Mouse (Mus musculus): ENCODE data around the gene Paox. TPM values are rescaled to one million over a fixed set of nuclear protein-coding genes. Genes with fewer than 3 reads are reported as not detected.
"Not testable (repeated sequence)": the region's sequence is repeated elsewhere in the genome, so short reads cannot be mapped to it uniquely, and the experiment has no call there.

Gene Paox
- polyA plus RNA-seq, 1 experiment from 2014 or later = 12.4 TPM

GRCm38 (mm10) chr7:140126022-140126350, 10.4 kb downstream of the Paox start:
- peak; percentile 30; the same call in 1 of the 2 replicates for ATAC-seq (replicated peaks; ENCODE audit: low FRiP score)
- 6% methylated on average over 5 of the region's 5 CpGs for WGBS

GRCm38 (mm10) chr7:140126934-140127333, 11.3 kb downstream of the Paox start:
- Histone ChIP-seq H3K4me3 (ENCODE audit: low read depth, low read length) (no peak overlapping the region), H3K27ac (ENCODE audit: low read depth, low read length) (no peak overlapping the region), H3K36me3 (ENCODE audit: control insufficient read depth, insufficient read depth, low read length) (no peaks in the 10 kb centered on the region), H3K9me3 (ENCODE audit: control insufficient read depth, low read length) (no peaks in the 10 kb centered on the region), H3K4me2 (ENCODE audit: low read depth, low read length, severe bottlenecking) (no peak overlapping the region), H3K27me3 (ENCODE audit: control insufficient read depth, insufficient read depth, low read length) (no peaks in the 10 kb centered on the region), H3K9ac (ENCODE audit: low read length) (no peak overlapping the region), H3K4me1 (replicated peaks; ENCODE audit: control insufficient read depth, insufficient read depth, low read length) (peaks cover 3% of the 10 kb centered on the region; the same call in 1 of the 2 replicates)
- 95% methylated on average over 3 of the region's 3 CpGs for WGBS
- DNase-seq (ENCODE audit: low spot score) (no peak), ATAC-seq (replicated peaks; ENCODE audit: low FRiP score) (no peak)

More at GRCm38 (mm10) chr7:140126022-140126350, 10.4 kb downstream of the Paox start:
- no peaks in the 10 kb centered on the region for H3K9me3 ChIP-seq (ENCODE audit: control insufficient read depth, low read length)
- DNase-seq (ENCODE audit: low spot score) = no peak
- H3K4me3 ChIP-seq (ENCODE audit: low read depth, low read length) = peak overlapping the region; percentile 69
- no peaks in the 10 kb centered on the region for H3K36me3 ChIP-seq (ENCODE audit: control insufficient read depth, insufficient read depth, low read length)
- H3K27ac ChIP-seq (ENCODE audit: low read depth, low read length) = no peak overlapping the region
- peaks cover 3% of the 10 kb centered on the region; the same call in 1 of the 2 replicates for H3K4me1 ChIP-seq (replicated peaks; ENCODE audit: control insufficient read depth, insufficient read depth, low read length)
- H3K27me3 ChIP-seq (ENCODE audit: control insufficient read depth, insufficient read depth, low read length) = no peaks in the 10 kb centered on the region
- peak overlapping the region; percentile 76 for H3K9ac ChIP-seq (ENCODE audit: low read length)
- peak overlapping the region; percentile 85 for H3K4me2 ChIP-seq (ENCODE audit: low read depth, low read length, severe bottlenecking)

DNA sequence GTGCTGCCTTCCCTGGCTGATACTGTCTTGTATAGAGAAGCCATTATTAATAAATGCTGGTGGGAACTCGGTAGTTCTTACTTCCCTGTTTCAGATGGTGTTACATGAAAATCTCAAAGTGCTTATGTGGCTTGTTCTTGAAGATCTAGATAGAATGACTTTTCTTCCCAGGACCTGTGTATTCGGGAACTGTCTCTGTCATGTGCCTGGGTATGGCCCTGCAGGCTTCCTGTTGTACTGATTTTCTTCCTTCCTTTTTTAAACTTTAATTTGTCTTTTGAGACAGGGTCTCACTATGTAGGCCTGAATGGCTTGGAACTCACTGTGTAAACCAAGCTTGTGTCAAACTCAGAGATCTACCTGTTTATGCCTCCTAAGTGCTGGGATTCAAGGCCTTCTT, 12.3 kb downstream of the Paox start:
- WGBS = 85% methylated on average over 2 of the region's 2 CpGs

GRCm38 (mm10) chr7:140132184-140132583, 16.6 kb downstream of the Paox start:
- not testable (repeated sequence) for H3K9ac ChIP-seq (ENCODE audit: low read length); H3K4me1 ChIP-seq (replicated peaks; ENCODE audit: control insufficient read depth, insufficient read depth, low read length); DNase-seq (ENCODE audit: low spot score); H3K4me3 ChIP-seq (ENCODE audit: low read depth, low read length); H3K27me3 ChIP-seq (ENCODE audit: control insufficient read depth, insufficient read depth, low read length); H3K9me3 ChIP-seq (ENCODE audit: control insufficient read depth, low read length); H3K36me3 ChIP-seq (ENCODE audit: control insufficient read depth, insufficient read depth, low read length); ATAC-seq (replicated peaks; ENCODE audit: low FRiP score); H3K27ac ChIP-seq (ENCODE audit: low read depth, low read length); H3K4me2 ChIP-seq (ENCODE audit: low read depth, low read length, severe bottlenecking)
- 93% methylated on average over 7 of the region's 7 CpGs for WGBS

More for the DNA sequence above, 12.3 kb downstream of the Paox start:
- ATAC-seq (replicated peaks; ENCODE audit: low FRiP score) = no peak
- peaks cover 3% of the 10 kb centered on the region; the same call in 1 of the 2 replicates for H3K4me1 ChIP-seq (replicated peaks; ENCODE audit: control insufficient read depth, insufficient read depth, low read length)
- H3K36me3 ChIP-seq (ENCODE audit: control insufficient read depth, insufficient read depth, low read length) = no peaks in the 10 kb centered on the region
- no peaks in the 10 kb centered on the region for H3K27me3 ChIP-seq (ENCODE audit: control insufficient read depth, insufficient read depth, low read length)
- no peak overlapping the region for H3K9ac ChIP-seq (ENCODE audit: low read length)
- H3K4me3 ChIP-seq (ENCODE audit: low read depth, low read length) = no peak overlapping the region
- H3K4me2 ChIP-seq (ENCODE audit: low read depth, low read length, severe bottlenecking) = no peak overlapping the region
- DNase-seq (ENCODE audit: low spot score) = no peak
- H3K27ac ChIP-seq (ENCODE audit: low read depth, low read length) = no peak overlapping the region
- no peaks in the 10 kb centered on the region for H3K9me3 ChIP-seq (ENCODE audit: control insufficient read depth, low read length)

DNA sequence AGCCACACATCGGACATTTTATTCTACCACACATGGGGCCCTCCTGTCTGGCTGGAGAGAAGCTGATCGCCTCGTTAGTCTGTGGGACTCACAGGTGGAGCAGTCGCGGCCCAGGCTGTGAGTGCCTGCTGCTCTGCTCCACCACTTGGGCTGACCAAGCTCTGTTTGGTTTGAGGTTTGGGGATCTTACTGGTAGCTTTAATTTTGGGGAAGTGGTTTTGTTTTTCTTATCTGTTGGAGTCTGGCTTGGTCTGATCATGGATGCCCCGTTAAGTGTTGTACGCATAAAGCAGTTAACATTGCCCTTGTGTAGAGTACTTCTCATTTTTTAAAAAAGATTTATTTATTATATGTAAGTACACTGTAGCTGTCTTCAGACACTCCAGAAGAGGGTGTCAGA, 18.4 kb downstream of the Paox start:
- H3K27ac ChIP-seq (ENCODE audit: low read depth, low read length); ATAC-seq (replicated peaks; ENCODE audit: low FRiP score); H3K9me3 ChIP-seq (ENCODE audit: control insufficient read depth, low read length); DNase-seq (ENCODE audit: low spot score); H3K36me3 ChIP-seq (ENCODE audit: control insufficient read depth, insufficient read depth, low read length); H3K9ac ChIP-seq (ENCODE audit: low read length); H3K4me1 ChIP-seq (replicated peaks; ENCODE audit: control insufficient read depth, insufficient read depth, low read length); H3K27me3 ChIP-seq (ENCODE audit: control insufficient read depth, insufficient read depth, low read length); H3K4me2 ChIP-seq (ENCODE audit: low read depth, low read length, severe bottlenecking); H3K4me3 ChIP-seq (ENCODE audit: low read depth, low read length): not testable (repeated sequence)
- 91% methylated on average over 5 of the region's 7 CpGs for WGBS

DNA sequence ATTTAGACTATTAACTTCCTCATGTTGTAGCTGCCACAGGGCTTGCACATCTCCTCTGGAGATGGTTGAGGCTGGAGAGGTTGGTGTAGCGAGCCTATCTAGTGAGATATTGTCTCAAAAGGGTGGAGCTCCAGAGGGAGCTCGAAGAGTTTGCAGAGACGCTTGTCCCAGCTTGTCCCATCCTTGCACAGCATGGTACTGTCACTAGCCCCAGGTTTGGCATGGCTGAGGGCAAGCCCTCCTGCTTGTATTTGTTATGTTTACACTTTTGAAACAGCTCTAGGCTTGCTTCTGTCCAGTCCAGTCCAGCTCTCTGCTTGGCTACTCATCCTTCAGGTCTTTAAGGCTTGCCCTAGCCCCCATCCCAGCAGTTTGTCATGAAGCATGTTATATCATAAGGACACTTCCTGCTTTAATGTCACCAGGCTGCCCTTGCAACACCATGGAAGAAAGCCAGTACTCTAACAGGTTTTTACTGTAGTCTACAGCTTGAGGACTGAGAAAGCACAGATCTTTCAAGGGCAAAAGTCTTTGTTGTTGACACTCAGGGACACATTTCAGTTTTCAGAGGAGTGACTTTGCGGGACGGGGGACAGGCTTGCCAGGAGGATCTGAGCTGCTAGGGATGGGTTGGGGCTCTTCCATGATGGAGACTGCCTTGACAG, 19.6 kb downstream of the Paox start:
- H3K27ac ChIP-seq (ENCODE audit: low read depth, low read length) = no peak overlapping the region
- WGBS = 93% methylated on average over 5 of the region's 5 CpGs
- no peak overlapping the region for H3K4me3 ChIP-seq (ENCODE audit: low read depth, low read length)
- H3K4me1 ChIP-seq (replicated peaks; ENCODE audit: control insufficient read depth, insufficient read depth, low read length) = 0 out of 2 replicates have a peak, but pooled peaks cover 2% of the 10 kb centered on the region
- ATAC-seq (replicated peaks; ENCODE audit: low FRiP score) (no peak), DNase-seq (ENCODE audit: low spot score) (no peak)
- no peak overlapping the region for H3K9ac ChIP-seq (ENCODE audit: low read length)
- H3K27me3 ChIP-seq (ENCODE audit: control insufficient read depth, insufficient read depth, low read length) = no peaks in the 10 kb centered on the region
- H3K4me2 ChIP-seq (ENCODE audit: low read depth, low read length, severe bottlenecking) = no peak overlapping the region
- H3K36me3 ChIP-seq (ENCODE audit: control insufficient read depth, insufficient read depth, low read length) = no peaks in the 10 kb centered on the region
- H3K9me3 ChIP-seq (ENCODE audit: control insufficient read depth, low read length) = no peaks in the 10 kb centered on the region

GRCm38 (mm10) chr7:140137135-140138020, 21.8 kb downstream of the Paox start, which contains the start of gene Mtg1:
Gene Mtg1, plus strand, starts transcription at chr7:140137564.
- H3K4me3 ChIP-seq (ENCODE audit: low read depth, low read length) = peak within 1 kb of the TSS; percentile 72
- no peaks in the 10 kb centered on the region for H3K36me3 ChIP-seq (ENCODE audit: control insufficient read depth, insufficient read depth, low read length)
- 0 out of 2 replicates have a peak, but pooled peaks cover 2% of the 10 kb centered on the region for H3K4me1 ChIP-seq (replicated peaks; ENCODE audit: control insufficient read depth, insufficient read depth, low read length)
- DNase-seq (ENCODE audit: low spot score) = peak; percentile 98
- H3K9ac ChIP-seq (ENCODE audit: low read length) = peak within 1 kb of the TSS; percentile 96
- peak within 1 kb of the TSS; percentile 85 for H3K4me2 ChIP-seq (ENCODE audit: low read depth, low read length, severe bottlenecking)
- WGBS = 2% methylated on average over 39 of the region's 39 CpGs
- H3K27me3 ChIP-seq (ENCODE audit: control insufficient read depth, insufficient read depth, low read length) = no peaks in the 10 kb centered on the region
- H3K27ac ChIP-seq (ENCODE audit: low read depth, low read length) = peak within 1 kb of the TSS; percentile 46; the same call in 1 of the 2 replicates
- H3K9me3 ChIP-seq (ENCODE audit: control insufficient read depth, low read length) = no peaks in the 10 kb centered on the region
- ATAC-seq (replicated peaks; ENCODE audit: low FRiP score) = peak; percentile 98

GRCm38 (mm10) chr7:140138021-140138310, 22.4 kb downstream of the Paox start:
- no peaks in the 10 kb centered on the region for H3K36me3 ChIP-seq (ENCODE audit: control insufficient read depth, insufficient read depth, low read length)
- DNase-seq (ENCODE audit: low spot score) (no peak), ATAC-seq (replicated peaks; ENCODE audit: low FRiP score) (no peak)
- peak overlapping the region; percentile 96 for H3K9ac ChIP-seq (ENCODE audit: low read length)
- no peak overlapping the region for H3K27ac ChIP-seq (ENCODE audit: low read depth, low read length)
- H3K4me2 ChIP-seq (ENCODE audit: low read depth, low read length, severe bottlenecking) = peak overlapping the region; percentile 85
- H3K4me1 ChIP-seq (replicated peaks; ENCODE audit: control insufficient read depth, insufficient read depth, low read length) = 0 out of 2 replicates have a peak, but pooled peaks cover 2% of the 10 kb centered on the region
- H3K4me3 ChIP-seq (ENCODE audit: low read depth, low read length) = peak overlapping the region; percentile 72
- no peaks in the 10 kb centered on the region for H3K9me3 ChIP-seq (ENCODE audit: control insufficient read depth, low read length)
- H3K27me3 ChIP-seq (ENCODE audit: control insufficient read depth, insufficient read depth, low read length) = no peaks in the 10 kb centered on the region
- WGBS = 1% methylated on average over 8 of the region's 8 CpGs

All from forebrain, embryonic 11.5 days (tissue).